Mouse (Mus musculus): ENCODE data around the gene Acin1.

Acin1 gene

GRCm38 (mm10) chr14:54603686-54604085 is 83.0 kb downstream of the Acin1 start:
- no peak for DNase-seq

GRCm38 (mm10) chr14:54603038-54603654 is 83.6 kb downstream of the Acin1 start:
- peak; percentile 96 to 98 for DNase-seq

- peak; percentile 20 to 38 for DNase-seq
These were observed 84.1 kb downstream of the Acin1 start for GRCm38 (mm10) chr14:54602613-54603012.

GRCm38 (mm10) chr14:54601601-54602000 is 85.1 kb downstream of the Acin1 start:
- no peak for DNase-seq

GRCm38 (mm10) chr14:54597084-54597483 is 89.6 kb downstream of the Acin1 start:
- no peak for DNase-seq

- no peak for DNase-seq
These were observed 91.9 kb downstream of the Acin1 start for GRCm38 (mm10) chr14:54594631-54595414.

- no peak for DNase-seq
These were observed 92.7 kb downstream of the Acin1 start for GRCm38 (mm10) chr14:54594055-54594454.

- DNase-seq, result peak; percentile 63 to 73
These were observed 94.3 kb downstream of the Acin1 start for GRCm38 (mm10) chr14:54592319-54592934.

All from kidney, postnatal 4 days (tissue).